Mouse (Mus musculus) neutrophil, adult 5-6 weeks (primary cell): ENCODE measurements around the gene Olfr298. TPM values are rescaled to one million over a fixed set of nuclear protein-coding genes. Genes with fewer than 3 reads are reported as not detected.

ENCODE experiments used
- ATAC-seq: fragments of 151-379, 151-347 bp; 2 replicates; pipeline ENCODE4 v1.8.0; 2017; ENCODE audit warnings: mild to moderate bottlenecking, moderate TSS enrichment; ENCODE audit not compliant: insufficient number of reproducible peaks, poor library complexity, low FRiP score, severe bottlenecking; ENCODE audit errors: extremely low read depth
- total RNA-seq: library from RNA; stranded (forward); fragments of 200-1000 nt; gene quantifications from 2 replicates; pipeline ENCODE4 v1.2.3, GENCODE M21; 2017

Olfr298 gene
- total RNA-seq = 0.25 TPM in 1 of 2 replicates, not detected in the other

DNA sequence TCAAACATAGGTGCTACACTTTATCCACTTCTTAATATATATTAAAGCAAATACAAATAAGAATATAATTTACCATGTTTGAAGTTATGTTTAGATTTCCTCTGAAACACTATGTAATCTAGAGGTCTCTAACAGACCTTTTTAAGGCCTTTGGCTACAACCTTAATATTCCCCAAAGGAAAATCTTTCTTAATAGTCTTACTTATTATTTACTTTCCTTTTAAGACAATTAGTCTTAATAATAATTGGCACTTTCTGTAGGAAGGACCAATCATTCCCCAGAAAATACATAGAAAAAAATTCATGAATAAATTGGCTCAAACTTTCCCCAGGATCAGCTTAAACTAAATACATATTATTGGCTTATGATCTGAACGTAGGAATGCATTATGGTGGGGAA is at the start of gene Olfr298:
Gene Olfr298 (minus strand): TSS at position 101 of the 400 bp plus-strand sequence.
- ATAC-seq = no peak

DNA sequence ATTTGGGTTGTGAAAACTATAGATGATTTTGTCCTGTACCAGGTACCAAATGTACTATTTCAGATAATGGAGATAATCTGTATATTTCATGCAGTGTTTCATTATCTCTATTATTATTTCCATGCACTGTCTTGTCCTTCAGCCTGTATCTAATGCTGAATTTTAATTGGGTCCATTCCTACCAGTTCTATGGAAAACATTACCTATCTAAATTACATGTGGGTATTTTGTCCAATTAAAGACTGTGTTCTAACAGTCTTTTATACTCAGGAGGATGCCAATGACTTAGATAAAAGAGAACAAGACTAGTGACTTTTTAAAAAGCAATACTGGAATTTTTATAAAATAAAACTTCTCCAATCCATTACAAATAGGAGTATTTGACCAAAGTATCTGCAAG is 27.4 kb upstream of the Olfr298 start, which contains the start of gene Olfr297:
Gene Olfr297 (plus strand): TSS at position 301 of the 400 bp plus-strand sequence.
- no peak for ATAC-seq

DNA sequence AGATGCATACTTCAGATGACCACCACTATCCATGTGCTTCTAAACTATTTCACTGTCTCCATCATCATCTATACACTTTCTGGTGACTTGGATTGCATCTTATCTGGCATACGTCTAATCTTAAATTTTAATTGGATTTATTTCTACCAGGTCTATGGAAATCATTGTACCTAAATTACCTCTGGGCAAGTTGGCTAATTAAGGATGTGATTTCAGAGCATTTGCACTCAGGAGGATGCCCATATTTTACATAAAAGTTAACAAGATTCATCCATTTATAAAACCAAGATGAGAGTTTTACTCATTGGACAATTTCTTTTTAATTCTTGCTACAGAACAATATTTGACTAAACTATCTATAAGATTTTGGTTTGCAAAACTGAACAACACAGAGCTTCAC is 32.7 kb downstream of the Olfr298 start, which contains the start of gene Olfr299:
Gene Olfr299 (plus strand): TSS at position 301 of the 400 bp plus-strand sequence.
- no peak for ATAC-seq

Other genes with a start within 250 kb of the Olfr298 start
- gene Vmn2r76, start 246.2 kb downstream of the Olfr298 start, total RNA-seq = 0.12 TPM in 2 replicates
- gene Olfr310, start 215.3 kb downstream of the Olfr298 start, total RNA-seq = 0.47 TPM in 1 of 2 replicates, not detected in the other
- not detected in 2 replicates for gene Olfr309, start 178.8 kb downstream of the Olfr298 start, total RNA-seq
- 0.23 TPM in 1 of 2 replicates, not detected in the other for gene Olfr308, start 166.9 kb downstream of the Olfr298 start, total RNA-seq
- not detected in 2 replicates for gene Olfr307, start 154.9 kb downstream of the Olfr298 start, total RNA-seq
- gene Olfr305, start 125.6 kb downstream of the Olfr298 start, total RNA-seq = not detected in 2 replicates
- not detected in 2 replicates for gene Olfr304, start 105.8 kb downstream of the Olfr298 start, total RNA-seq
- gene Olfr303, start 94.7 kb downstream of the Olfr298 start, total RNA-seq = not detected in 2 replicates
- not detected in 2 replicates for gene Olfr301, start 88.6 kb downstream of the Olfr298 start, total RNA-seq
- not detected in 2 replicates for gene Olfr299, start 32.6 kb downstream of the Olfr298 start, total RNA-seq
- gene Olfr297, start 27.5 kb upstream of the Olfr298 start, total RNA-seq = not detected in 2 replicates
- 0.23 TPM in 1 of 2 replicates, not detected in the other for gene Olfr295, start 91.4 kb upstream of the Olfr298 start, total RNA-seq
- not detected in 2 replicates for gene Olfr294, start 124.2 kb upstream of the Olfr298 start, total RNA-seq
- gene Olfr293, start 156.6 kb upstream of the Olfr298 start, total RNA-seq = not detected in 2 replicates
- not detected in 2 replicates for gene Olfr292, start 195.8 kb upstream of the Olfr298 start, total RNA-seq